In the genomic region with DNA sequence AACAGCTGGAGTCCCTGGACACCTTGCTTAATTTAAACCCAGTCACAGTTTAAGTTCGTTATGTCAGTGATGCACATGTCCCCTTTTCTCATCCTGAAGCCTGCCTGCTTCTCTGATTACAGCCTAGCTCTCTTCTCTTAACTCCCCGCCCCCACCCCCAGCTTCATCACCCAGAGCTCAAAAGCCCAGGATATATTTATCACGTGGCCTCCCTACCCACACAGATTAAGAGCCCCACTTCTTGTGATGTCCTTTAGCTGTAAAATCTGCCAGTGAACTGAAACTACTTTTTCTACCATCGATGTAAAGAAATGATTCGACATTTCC, we compare ENCODE assay signal across 8 mouse cellular contexts. TPM values are rescaled to one million over a fixed set of nuclear protein-coding genes. Genes with fewer than 3 reads are reported as not detected.
DNase-seq lines count a peak whose midpoint lies in the region; ATAC-seq and TF ChIP-seq lines count a peak whose summit lies in the region.

No protein-coding gene starts in this region.

- peak overlapping the region; percentile 82 for H3K9ac ChIP-seq in heart, embryonic 16.5 days (ENCODE audit: low read length)
- H3K9ac ChIP-seq in forebrain, embryonic 15.5 days (replicated peaks) = peak overlapping the region; percentile 50
- peak overlapping the region; percentile 61 for H3K9ac ChIP-seq in liver, embryonic 15.5 days

- WGBS in heart, embryonic 16.5 days = 15% methylated on average over 5 of the region's 5 CpGs
- 21% methylated on average over 5 of the region's 5 CpGs for WGBS in forebrain, embryonic 15.5 days
- 20% methylated on average over 5 of the region's 5 CpGs for WGBS in liver, embryonic 15.5 days (ENCODE audit: insufficient replicate concordance)

- intact Hi-C loops in left cerebral cortex, postnatal 25 days (cut with DNase I) = loop anchor here (2.0 kb wide), 1 partner anchor 268 kb away; a partner anchor contains a TSS

- no peak for TF ChIP-seq CTCF in G1E (IDR thresholded peaks at IDR 0.05; ENCODE audit: low read depth, low read length)

- H3K4me1 ChIP-seq in heart, embryonic 16.5 days (ENCODE audit: control insufficient read depth, insufficient read depth, low read length) = peaks cover 15% of the 10 kb centered on the region
- peaks cover 17% of the 10 kb centered on the region; the same call in 1 of the 2 replicates for H3K4me1 ChIP-seq in G1E (ENCODE audit: insufficient read depth, low read depth, low read length)
- peaks cover 19% of the 10 kb centered on the region for H3K4me1 ChIP-seq in forebrain, embryonic 15.5 days
- H3K4me1 ChIP-seq in liver, embryonic 15.5 days (replicated peaks) = peaks cover 14% of the 10 kb centered on the region

- peaks cover 2% of the 10 kb centered on the region; the same call in 1 of the 2 replicates for H3K36me3 ChIP-seq in heart, embryonic 16.5 days (ENCODE audit: control insufficient read depth, insufficient read depth)
- no peaks in the 10 kb centered on the region for H3K36me3 ChIP-seq in G1E (replicated peaks)
- H3K36me3 ChIP-seq in forebrain, embryonic 15.5 days = no peaks in the 10 kb centered on the region
- no peaks in the 10 kb centered on the region for H3K36me3 ChIP-seq in liver, embryonic 15.5 days (replicated peaks)

- H3K4me2 ChIP-seq in heart, embryonic 16.5 days (ENCODE audit: low read depth, low read length) = peak overlapping the region; percentile 89
- peak overlapping the region; percentile 60 for H3K4me2 ChIP-seq in forebrain, embryonic 15.5 days (replicated peaks)
- peak overlapping the region; percentile 93 for H3K4me2 ChIP-seq in liver, embryonic 15.5 days

- no peaks in the 10 kb centered on the region for H3K9me3 ChIP-seq in heart, embryonic 16.5 days (replicated peaks; ENCODE audit: control insufficient read depth, low read length)
- no peaks in the 10 kb centered on the region for H3K9me3 ChIP-seq in G1E (replicated peaks)
- no peaks in the 10 kb centered on the region for H3K9me3 ChIP-seq in forebrain, embryonic 15.5 days
- no peaks in the 10 kb centered on the region for H3K9me3 ChIP-seq in liver, embryonic 15.5 days (replicated peaks)

- no peak for DNase-seq in heart, adult 18-20 months
- DNase-seq in G1E (ENCODE audit: low spot score) = peak; percentile 7
- DNase-seq in thymus, adult 18-20 months = no peak
- DNase-seq in left cerebral cortex, postnatal 25 days (ENCODE audit: low spot score in 2 of 2) = no peak
- no peak for DNase-seq in adrenal gland, adult 8-10 months

- no peak for ATAC-seq in heart, embryonic 16.5 days (replicated peaks; ENCODE audit: extremely low read depth, insufficient read depth, low FRiP score)
- ATAC-seq in G1E (ENCODE audit: extremely low read depth, insufficient number of reproducible peaks, low FRiP score, poor library complexity, severe bottlenecking) = no peak
- ATAC-seq in forebrain, embryonic 15.5 days (replicated peaks) = no peak
- ATAC-seq in liver, embryonic 15.5 days (ENCODE audit: insufficient read depth) = no peak

- peak overlapping the region; percentile 65 for H3K4me3 ChIP-seq in heart, embryonic 16.5 days (ENCODE audit: low read length)
- H3K4me3 ChIP-seq in G1E (ENCODE audit: low read depth, low read length) = peak overlapping the region; percentile 98
- H3K4me3 ChIP-seq in forebrain, embryonic 15.5 days = peak overlapping the region; percentile 47
- H3K4me3 ChIP-seq in liver, embryonic 15.5 days (replicated peaks) = peak overlapping the region; percentile 99

- H3K27ac ChIP-seq in heart, embryonic 16.5 days (ENCODE audit: low read length) = peak overlapping the region; percentile 96
- peak overlapping the region; percentile 87 for H3K27ac ChIP-seq in forebrain, embryonic 15.5 days (replicated peaks)
- peak overlapping the region; percentile 79; the same call in 1 of the 2 replicates for H3K27ac ChIP-seq in liver, embryonic 15.5 days (replicated peaks)

- no peaks in the 10 kb centered on the region for H3K27me3 ChIP-seq in heart, embryonic 16.5 days (ENCODE audit: control insufficient read depth, insufficient read depth, low read length)
- peaks cover 5% of the 10 kb centered on the region for H3K27me3 ChIP-seq in G1E (ENCODE audit: insufficient read depth, low read length)
- H3K27me3 ChIP-seq in forebrain, embryonic 15.5 days = no peaks in the 10 kb centered on the region
- peaks cover 5% of the 10 kb centered on the region; the same call in 1 of the 2 replicates for H3K27me3 ChIP-seq in liver, embryonic 15.5 days

RNA-seq across cellular contexts. Expression of a gene that starts 1.0 kb away (rescaled TPM):
- polyA plus RNA-seq in heart, embryonic 16.5 days (2015; fragmentation: Nextera tagmentation; extraction: Ambion mirVana) = 74.5 and 83.4 TPM in 2 replicates
- 100 to 1,000 TPM; 110 to 119 TPM for total RNA-seq in heart, adult 18-20 months (2021)
- total RNA-seq in G1E (2014; fragmentation: Nextera tagmentation) (51.3 and 51.8 TPM in 2 replicates), G1E (2017) (44.1 and 51.0 TPM in 2 replicates)
- 1.6 and 2.0 TPM in 2 replicates for polyA plus RNA-seq in G1E (2012)
- polyA plus RNA-seq in forebrain, embryonic 15.5 days (2015; fragmentation: Nextera tagmentation; extraction: Ambion mirVana) = 127 and 141 TPM in 2 replicates
- polyA plus RNA-seq in liver, embryonic 15.5 days (2015; fragmentation: Nextera tagmentation; extraction: Ambion mirVana) = 15.3 and 15.4 TPM in 2 replicates
- 100 to 1,000 TPM; 434 to 438 TPM for total RNA-seq in left cerebral cortex, postnatal 25 days (2021)
- 100 to 1,000 TPM in 1 of 4 experiments, 10 to 100 TPM in 3; 77.5 to 102 (median 90.7) TPM for total RNA-seq in adrenal gland, adult 8-10 months (2022)

Comparison
In these comparisons a context has a peak if more than half of its experiments do, and no peak if none do; other contexts are left out.
1. H3K4me3 ChIP-seq: peak in every context shown above with its lines; median percentile 99 in liver, embryonic 15.5 days; 98 in G1E; 65 in heart, embryonic 16.5 days; 47 in forebrain, embryonic 15.5 days.